Mouse (Mus musculus) lung, embryonic 16.5 days (tissue): Measurements from ENCODE around the gene Rnf149. TPM values are rescaled to one million over a fixed set of nuclear protein-coding genes. Genes with fewer than 3 reads are reported as not detected.

Source experiments
- ATAC-seq: fragments of 200-750 bp; cut with Nextera tagmentation; 2 replicates; pipeline ENCODE4 v1.8.0; 2017; ENCODE audit warnings: low read depth, mild to moderate bottlenecking, moderate library complexity
- H3K27ac ChIP-seq: fragments of 300-500 bp; sonication (generic); 2 replicates; pipeline ENCODE4 v1.5.1; 2014; ENCODE audit warnings: mild to moderate bottlenecking, control low read depth, low read length
- H3K27me3 ChIP-seq: fragments of 300-500 bp; sonication (generic); 2 replicates; pipeline ENCODE4 v1.6.1; 2014; ENCODE audit warnings: low read depth, low read length, mixed read lengths; ENCODE audit not compliant: control insufficient read depth, insufficient read depth
- H3K36me3 ChIP-seq: fragments of 300-500 bp; sonication (generic); 2 replicates; pipeline ENCODE4 v1.6.1; 2014; ENCODE audit warnings: low read length; ENCODE audit not compliant: control insufficient read depth, insufficient read depth
- H3K4me1 ChIP-seq: fragments of 300-500 bp; sonication (generic); replicated peaks from 2 replicates; pipeline ENCODE4 v1.6.1; 2014; ENCODE audit warnings: low read length, mixed read lengths; ENCODE audit not compliant: control insufficient read depth, insufficient read depth
- H3K4me2 ChIP-seq: fragments of 300-500 bp; sonication (generic); 2 replicates; pipeline ENCODE4 v1.6.1; 2014; ENCODE audit warnings: low read depth, low read length, control low read depth
- H3K4me3 ChIP-seq: fragments of 300-500 bp; sonication (generic); 2 replicates; pipeline ENCODE4 v1.5.1; 2014; ENCODE audit warnings: mild to moderate bottlenecking, low read length, control low read depth
- H3K9ac ChIP-seq: fragments of 300-500 bp; sonication (generic); 2 replicates; pipeline ENCODE4 v1.6.1; 2014; ENCODE audit warnings: low read length, control low read depth
- H3K9me3 ChIP-seq: fragments of 300-500 bp; sonication (generic); 2 replicates; pipeline ENCODE4 v1.6.1; 2016; ENCODE audit warnings: low read length; ENCODE audit not compliant: control insufficient read depth
- WGBS: fragments of 180-500 bp; shearing (Covaris S2); extraction: QIAGEN DNeasy Blood & Tissue Kit; methylation state at CpG from one replicate; pipeline ENCODE4 v1.1.7; 2014; 5-methylcytosine and 5-hydroxymethylcytosine counted together
- polyA plus RNA-seq: library from polyadenylated mRNA; unstranded; fragments of >200 nt; fragmentation: Nextera tagmentation; extraction: Ambion mirVana; gene quantifications from 2 replicates; pipeline ENCODE4 v1.2.1, GENCODE M21; 2015

Gene Rnf149
- 20.0 and 26.1 TPM in 2 replicates for polyA plus RNA-seq

DNA sequence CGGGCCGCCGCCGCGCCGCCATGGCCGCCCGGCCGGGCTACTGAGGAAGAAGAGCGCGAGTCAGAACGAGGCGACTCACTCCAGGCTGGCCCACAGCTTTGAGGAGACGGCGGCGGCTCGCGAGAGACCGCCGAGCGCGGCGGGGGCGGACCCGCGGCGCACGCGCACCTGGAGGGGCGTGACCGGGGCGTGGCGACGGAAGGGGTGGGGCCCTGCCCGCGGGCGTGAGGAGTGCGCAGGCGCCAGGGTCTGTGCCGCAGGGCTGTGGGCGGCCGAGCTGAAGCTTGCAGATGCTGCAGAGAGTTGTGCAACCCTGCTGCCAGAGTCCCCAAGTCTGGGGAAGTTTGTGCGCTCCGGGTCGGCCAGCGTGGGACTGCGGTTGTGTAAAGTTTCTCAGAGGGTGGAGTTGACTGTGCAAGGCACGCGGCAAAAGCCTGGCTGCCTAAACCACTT lies at the start of gene Rnf149:
Gene Rnf149 (minus strand): TSS at position 153 of the 453 bp plus-strand sequence.
- Histone ChIP-seq H3K4me3 (peak within 1 kb of the TSS; percentile 95), H3K9ac (peak within 1 kb of the TSS; percentile 97), H3K27ac (peak within 1 kb of the TSS; percentile 99), H3K27me3 (no peaks in the 10 kb centered on the region), H3K4me2 (peak within 1 kb of the TSS; percentile 88), H3K36me3 (0 out of 2 replicates have a peak, but pooled peaks cover 2% of the 10 kb centered on the region), H3K9me3 (no peaks in the 10 kb centered on the region), H3K4me1 (peaks cover 30% of the 10 kb centered on the region)
- under 1% methylated on average over 46 of the region's 49 CpGs for WGBS
- ATAC-seq, result peak; percentile 98

GRCm38 (mm10) chr1:39625491-39625890 lies 48.3 kb upstream of the Rnf149 start:
- 24% methylated on average over 3 of the region's 3 CpGs for WGBS
- no peak overlapping the region for H3K4me2 ChIP-seq
- H3K27ac ChIP-seq, result no peak overlapping the region
- H3K36me3 ChIP-seq, result no peaks in the 10 kb centered on the region
- H3K4me1 ChIP-seq, result no peaks in the 10 kb centered on the region
- H3K27me3 ChIP-seq, result no peaks in the 10 kb centered on the region
- no peaks in the 10 kb centered on the region for H3K9me3 ChIP-seq
- no peak overlapping the region for H3K9ac ChIP-seq
- no peak overlapping the region for H3K4me3 ChIP-seq
- ATAC-seq, result no peak

DNA sequence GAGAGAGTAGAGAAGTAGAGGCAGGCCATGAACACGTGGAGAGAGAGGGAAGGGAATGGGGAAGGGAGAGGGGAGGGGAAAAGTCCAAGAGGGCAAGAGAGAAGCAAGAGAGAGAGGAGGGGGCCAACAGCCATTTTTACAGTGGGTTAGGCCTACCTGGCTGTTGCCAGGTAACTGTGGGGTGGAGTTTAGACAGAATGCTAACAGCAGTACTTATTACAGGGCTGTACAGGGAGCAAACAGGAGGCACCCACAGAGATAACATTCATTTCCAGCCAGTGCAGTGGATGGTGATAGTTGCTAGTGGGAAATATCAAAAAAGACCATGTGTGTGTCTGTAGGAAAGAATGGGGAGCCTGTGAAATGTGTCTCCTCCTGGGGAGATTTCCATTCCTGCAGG lies 46.5 kb upstream of the Rnf149 start:
- H3K4me2 ChIP-seq, result no peak overlapping the region

GRCm38 (mm10) chr1:39623106-39623505 lies 45.9 kb upstream of the Rnf149 start:
- Histone ChIP-seq H3K27me3 (no peaks in the 10 kb centered on the region), H3K4me3 (no peak overlapping the region), H3K27ac (no peak overlapping the region), H3K4me2 (no peak overlapping the region), H3K9me3 (no peaks in the 10 kb centered on the region), H3K4me1 (no peaks in the 10 kb centered on the region), H3K36me3 (no peaks in the 10 kb centered on the region), H3K9ac (no peak overlapping the region)
- ATAC-seq, result no peak
- 88% methylated on average over 5 of the region's 5 CpGs for WGBS

More for the DNA sequence above, 46.5 kb upstream of the Rnf149 start:
- Histone ChIP-seq H3K36me3 (no peaks in the 10 kb centered on the region), H3K9ac (no peak overlapping the region), H3K4me3 (no peak overlapping the region), H3K9me3 (no peaks in the 10 kb centered on the region), H3K4me1 (no peaks in the 10 kb centered on the region), H3K27ac (no peak overlapping the region), H3K27me3 (no peaks in the 10 kb centered on the region)
- WGBS, result 17% methylated on average over 1 of the region's 1 CpGs
- no peak for ATAC-seq

DNA sequence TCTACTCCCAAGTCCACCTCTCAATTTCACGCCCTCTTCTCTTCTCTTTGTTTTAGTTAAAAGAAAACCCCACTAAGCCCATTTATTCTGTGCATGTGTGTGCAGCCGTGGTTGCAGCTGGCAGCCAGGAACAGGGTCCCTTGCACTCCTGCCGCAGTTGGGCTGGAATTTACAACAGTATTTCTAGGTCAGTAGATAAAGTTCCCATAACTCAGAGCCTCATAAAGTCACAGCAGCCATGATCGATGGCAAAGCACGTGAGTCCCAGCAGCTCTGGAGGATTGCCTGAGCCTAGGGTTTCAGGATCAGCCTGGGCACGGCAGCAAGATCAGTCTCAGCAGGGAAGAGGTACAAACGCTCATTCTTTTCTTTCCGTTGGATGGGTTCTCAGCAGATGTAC lies 41.3 kb upstream of the Rnf149 start:
- Histone ChIP-seq H3K4me1 (no peaks in the 10 kb centered on the region), H3K27ac (no peak overlapping the region), H3K4me2 (no peak overlapping the region), H3K9me3 (no peaks in the 10 kb centered on the region), H3K4me3 (no peak overlapping the region), H3K27me3 (no peaks in the 10 kb centered on the region), H3K36me3 (no peaks in the 10 kb centered on the region), H3K9ac (no peak overlapping the region)
- WGBS, result 38% methylated on average over 8 of the region's 8 CpGs
- ATAC-seq, result no peak

- H3K9me3 ChIP-seq, result no peaks in the 10 kb centered on the region
- H3K27me3 ChIP-seq, result no peaks in the 10 kb centered on the region
- no peaks in the 10 kb centered on the region for H3K36me3 ChIP-seq
- no peak overlapping the region for H3K27ac ChIP-seq
- WGBS, result 63% methylated on average over 6 of the region's 6 CpGs
- H3K4me1 ChIP-seq, result no peaks in the 10 kb centered on the region
- ATAC-seq, result no peak
- H3K9ac ChIP-seq, result no peak overlapping the region
- no peak overlapping the region for H3K4me3 ChIP-seq
- no peak overlapping the region for H3K4me2 ChIP-seq
Measured at GRCm38 (mm10) chr1:39615526-39615925, 38.3 kb upstream of the Rnf149 start.

- no peaks in the 10 kb centered on the region for H3K27me3 ChIP-seq
- no peak overlapping the region for H3K4me2 ChIP-seq
- H3K9ac ChIP-seq, result no peak overlapping the region
- no peak for ATAC-seq
- no peak overlapping the region for H3K27ac ChIP-seq
- H3K4me1 ChIP-seq, result no peaks in the 10 kb centered on the region
- H3K4me3 ChIP-seq, result no peak overlapping the region
- no peaks in the 10 kb centered on the region for H3K9me3 ChIP-seq
- 22% methylated on average over 11 of the region's 11 CpGs for WGBS
- H3K36me3 ChIP-seq, result no peaks in the 10 kb centered on the region
Measured at GRCm38 (mm10) chr1:39614462-39615279, 37.5 kb upstream of the Rnf149 start.

- Histone ChIP-seq H3K27me3 (no peaks in the 10 kb centered on the region), H3K4me1 (no peaks in the 10 kb centered on the region), H3K9me3 (no peaks in the 10 kb centered on the region), H3K4me2 (no peak overlapping the region), H3K36me3 (no peaks in the 10 kb centered on the region), H3K9ac (no peak overlapping the region), H3K27ac (no peak overlapping the region), H3K4me3 (no peak overlapping the region)
- no peak for ATAC-seq
- 82% methylated on average over 3 of the region's 3 CpGs for WGBS
Measured at GRCm38 (mm10) chr1:39613061-39613460, 35.9 kb upstream of the Rnf149 start.

- no peaks in the 10 kb centered on the region for H3K27me3 ChIP-seq
- no peak for ATAC-seq
- no peaks in the 10 kb centered on the region for H3K4me1 ChIP-seq
- 73% methylated on average over 5 of the region's 5 CpGs for WGBS
- no peak overlapping the region for H3K4me3 ChIP-seq
- no peak overlapping the region for H3K27ac ChIP-seq
- no peak overlapping the region for H3K4me2 ChIP-seq
- H3K9me3 ChIP-seq, result no peaks in the 10 kb centered on the region
- no peaks in the 10 kb centered on the region for H3K36me3 ChIP-seq
- no peak overlapping the region for H3K9ac ChIP-seq
Measured at GRCm38 (mm10) chr1:39612491-39612890, 35.3 kb upstream of the Rnf149 start.
